Mouse (Mus musculus) brown adipose tissue, adult 24 weeks (tissue): ENCODE data around the gene Rbm33. TPM values are rescaled to one million over a fixed set of nuclear protein-coding genes. Genes with fewer than 3 reads are reported as not detected.

Experiments used
- H3K27ac ChIP-seq: fragments of 200-500 bp; replicated peaks from 2 replicates; pipeline ENCODE4 v1.5.1; 2012; ENCODE audit warnings: low read depth, mild to moderate bottlenecking, low read length
- H3K4me1 ChIP-seq: fragments of 200-500 bp; 2 replicates; pipeline ENCODE4 v1.6.1; 2012; ENCODE audit warnings: low read length, mixed read lengths; ENCODE audit not compliant: control insufficient read depth, insufficient read depth, insufficient read length
- H3K4me3 ChIP-seq: fragments of 200-500 bp; 2 replicates; pipeline ENCODE4 v1.5.1; 2012; ENCODE audit warnings: low read depth, mild to moderate bottlenecking, low read length, moderate library complexity; ENCODE audit not compliant: insufficient read depth
- polyA plus RNA-seq: library from polyadenylated mRNA; stranded (reverse); fragments of >200 nt; gene quantifications from 2 replicates; pipeline ENCODE4 v1.2.4, GENCODE M21; 2012; ENCODE audit not compliant: missing spikeins, insufficient read depth, insufficient read length

Rbm33 gene
- polyA plus RNA-seq, 1 experiment = 12.0 TPM

- Histone ChIP-seq H3K4me3 (no peak overlapping the region), H3K27ac (no peak overlapping the region), H3K4me1 (no peaks in the 10 kb centered on the region)
These were observed 142.7 kb downstream of the Rbm33 start for GRCm38 (mm10) chr5:28459456-28460225.

GRCm38 (mm10) chr5:28460556-28461350 lies 143.8 kb downstream of the Rbm33 start:
- no peak overlapping the region for H3K27ac ChIP-seq
- no peaks in the 10 kb centered on the region for H3K4me1 ChIP-seq
- no peak overlapping the region for H3K4me3 ChIP-seq

- Histone ChIP-seq H3K4me1 (no peaks in the 10 kb centered on the region), H3K27ac (no peak overlapping the region), H3K4me3 (no peak overlapping the region)
These were observed 144.5 kb downstream of the Rbm33 start for GRCm38 (mm10) chr5:28461376-28461775.

GRCm38 (mm10) chr5:28462741-28463590 lies 146.0 kb downstream of the Rbm33 start:
- Histone ChIP-seq H3K4me1 (no peaks in the 10 kb centered on the region), H3K27ac (no peak overlapping the region), H3K4me3 (no peak overlapping the region)

GRCm38 (mm10) chr5:28463656-28464055 lies 146.7 kb downstream of the Rbm33 start:
- H3K4me1 ChIP-seq = no peaks in the 10 kb centered on the region
- H3K27ac ChIP-seq = no peak overlapping the region
- H3K4me3 ChIP-seq = no peak overlapping the region

DNA sequence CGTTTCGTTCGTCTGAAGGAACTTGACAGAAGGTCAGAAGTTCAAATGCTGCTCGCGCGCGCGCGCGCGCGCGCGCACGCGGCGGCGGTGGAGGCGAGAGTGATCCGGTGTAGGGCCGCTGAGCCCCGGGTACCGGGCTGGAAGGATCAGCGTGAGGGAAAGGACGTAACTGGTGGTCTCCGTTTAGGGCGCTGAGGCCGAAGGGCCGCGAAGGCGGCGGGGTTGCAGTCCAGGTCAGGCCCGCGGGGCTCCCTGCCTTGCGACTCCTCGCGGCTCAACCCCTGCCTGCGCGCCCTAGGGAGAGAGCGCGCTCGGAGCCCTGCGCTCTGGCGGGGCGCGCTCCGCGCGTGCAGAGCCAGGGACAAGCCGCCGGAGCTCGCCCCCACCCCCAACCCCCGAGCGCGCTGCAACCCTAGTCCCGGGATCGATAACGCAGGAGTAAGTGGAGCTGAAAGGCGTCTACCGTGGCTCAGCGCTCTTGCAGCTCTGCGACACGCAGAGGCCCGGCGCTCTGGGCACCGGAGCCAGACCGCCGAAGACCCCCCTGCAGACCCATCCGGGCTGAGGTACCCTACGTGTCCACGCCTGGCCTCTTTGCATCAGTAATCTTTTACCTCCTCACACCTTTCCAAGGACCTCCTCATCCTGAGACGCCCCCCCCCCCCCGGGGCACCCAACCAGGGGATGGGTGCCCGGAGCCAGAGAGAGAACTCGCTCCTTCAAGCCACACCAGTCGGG lies 147.6 kb downstream of the Rbm33 start:
- peak overlapping the region; percentile 36 for H3K4me3 ChIP-seq
- H3K4me1 ChIP-seq = no peaks in the 10 kb centered on the region
- H3K27ac ChIP-seq = no peak overlapping the region

DNA sequence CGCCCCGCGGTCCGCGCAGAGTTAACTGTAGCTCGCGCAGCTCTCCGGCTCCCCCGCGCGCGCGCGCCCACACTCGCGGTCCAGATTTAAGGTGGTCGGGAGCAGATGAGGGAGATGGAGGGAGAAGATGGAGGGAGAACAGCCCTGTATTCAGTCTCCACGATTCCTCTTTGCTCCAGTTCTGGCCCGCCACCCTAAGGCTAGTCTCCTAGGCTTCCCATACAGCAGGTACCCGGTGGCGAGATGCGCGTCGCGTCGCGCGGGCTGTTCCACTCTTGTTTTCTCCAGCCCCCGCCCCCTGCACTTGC lies 148.1 kb downstream of the Rbm33 start:
- H3K27ac ChIP-seq = no peak overlapping the region
- no peaks in the 10 kb centered on the region; the same call in 1 of the 2 replicates for H3K4me1 ChIP-seq
- no peak overlapping the region for H3K4me3 ChIP-seq

GRCm38 (mm10) chr5:28465526-28465925 lies 148.6 kb downstream of the Rbm33 start:
- Histone ChIP-seq H3K4me1 (no peaks in the 10 kb centered on the region; the same call in 1 of the 2 replicates), H3K4me3 (no peak overlapping the region), H3K27ac (no peak overlapping the region)

DNA sequence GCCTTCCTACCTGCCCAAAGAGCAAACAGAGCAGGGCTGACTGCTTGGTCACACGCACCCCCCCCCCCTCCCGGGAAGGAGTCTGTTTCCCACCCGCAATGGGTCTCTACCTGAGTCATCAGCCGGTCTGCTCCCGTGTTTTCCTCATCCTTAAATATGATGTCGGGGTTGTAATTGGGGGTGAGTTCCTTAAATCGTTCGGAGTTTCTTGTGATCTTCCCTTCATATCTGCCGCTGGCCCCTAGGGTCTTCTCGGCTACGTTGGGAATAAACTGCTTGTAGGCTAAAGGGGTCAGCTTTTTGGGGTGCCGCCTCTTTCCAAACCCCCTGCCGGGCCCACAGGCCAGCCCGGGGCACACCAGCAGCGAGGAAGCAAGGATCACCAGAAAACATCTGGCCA lies 149.4 kb downstream of the Rbm33 start:
- Histone ChIP-seq H3K4me1 (no peaks in the 10 kb centered on the region; the same call in 1 of the 2 replicates), H3K27ac (no peak overlapping the region), H3K4me3 (no peak overlapping the region)

DNA sequence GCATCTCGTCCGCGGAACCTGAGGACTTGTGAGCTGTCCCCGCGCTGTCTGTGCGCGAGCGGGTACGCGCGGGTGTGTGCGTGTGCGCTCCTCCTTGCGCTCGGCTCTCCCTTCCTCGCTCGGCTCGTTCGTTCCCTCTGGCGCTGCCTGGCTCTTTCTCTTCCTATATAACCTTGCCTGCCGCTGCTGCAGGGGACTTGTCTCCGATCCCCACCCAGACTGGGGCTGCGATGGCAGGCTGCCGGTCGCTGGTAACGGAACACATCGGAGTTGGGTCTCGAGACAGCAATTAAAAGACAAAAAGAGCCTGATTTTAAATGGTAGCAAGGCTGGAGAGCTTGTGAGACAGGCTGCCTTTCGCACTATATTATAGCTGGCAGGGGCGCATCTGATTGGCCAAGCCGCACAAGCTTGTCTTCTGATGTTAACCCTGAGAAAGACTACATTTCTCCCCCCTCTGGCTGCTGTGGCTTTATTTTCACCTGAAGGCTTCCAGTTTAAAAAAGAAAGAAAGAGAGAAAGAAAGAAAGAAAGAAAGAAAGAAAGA lies 149.9 kb downstream of the Rbm33 start, which contains the start of gene Shh:
Shh (minus strand) TSS at position 497 of the 547 bp plus-strand sequence.
- H3K4me3 ChIP-seq = no peak within 1 kb of the TSS
- no peaks in the 10 kb centered on the region; the same call in 1 of the 2 replicates for H3K4me1 ChIP-seq
- H3K27ac ChIP-seq = no peak within 1 kb of the TSS

Other genes with a start within 250 kb of the Rbm33 start
- 311 and 482 TPM in 2 replicates for gene Insig1, start 245.8 kb upstream of the Rbm33 start, polyA plus RNA-seq
- gene En2, start 151.4 kb upstream of the Rbm33 start, polyA plus RNA-seq = not detected in 2 replicates
- not detected in 2 replicates for gene Cnpy1, start 71.3 kb upstream of the Rbm33 start, polyA plus RNA-seq
- gene Shh, start 150.1 kb downstream of the Rbm33 start, polyA plus RNA-seq = not detected in 2 replicates